Mouse (Mus musculus) embryonic facial prominence, embryonic 11.5 days (tissue): ENCODE data around the gene Tnfaip8l2. TPM values are rescaled to one million over a fixed set of nuclear protein-coding genes. Genes with fewer than 3 reads are reported as not detected.
"Not testable (repeated sequence)": the region's sequence is repeated elsewhere in the genome, so short reads cannot be mapped to it uniquely, and the experiment has no call there.

Experiments used
- ATAC-seq: fragments of 200-750 bp; cut with Nextera tagmentation; replicated peaks from 2 replicates; pipeline ENCODE4 v1.8.0; 2017; ENCODE audit warnings: low read depth; ENCODE audit not compliant: insufficient number of reproducible peaks, low FRiP score, low TSS enrichment
- DNase-seq: peaks from one replicate; pipeline ENCODE4 v3.0.0-alpha.2; 2015; ENCODE audit warnings: low spot score
- H3K27ac ChIP-seq: fragments of 300-500 bp; sonication (generic); replicated peaks from 2 replicates; pipeline ENCODE4 v1.5.1; 2014; ENCODE audit warnings: mild to moderate bottlenecking, low read depth, low read length, control low read depth
- H3K27me3 ChIP-seq: fragments of 300-500 bp; sonication (generic); 2 replicates; pipeline ENCODE4 v1.6.1; 2014; ENCODE audit warnings: mild to moderate bottlenecking, low read length, moderate library complexity, mixed read lengths; ENCODE audit not compliant: control insufficient read depth, insufficient read depth
- H3K36me3 ChIP-seq: fragments of 300-500 bp; sonication (generic); replicated peaks from 2 replicates; pipeline ENCODE4 v1.6.1; 2014; ENCODE audit warnings: low read depth, mild to moderate bottlenecking, low read length, moderate library complexity, mixed read lengths; ENCODE audit not compliant: control insufficient read depth, insufficient read depth
- H3K4me1 ChIP-seq: fragments of 300-500 bp; sonication (generic); 2 replicates; pipeline ENCODE4 v1.6.1; 2014; ENCODE audit warnings: low read length, mixed read lengths; ENCODE audit not compliant: control insufficient read depth, insufficient read depth
- H3K4me2 ChIP-seq: fragments of 300-500 bp; sonication (generic); 2 replicates; pipeline ENCODE4 v1.6.1; 2014; ENCODE audit warnings: low read depth, mild to moderate bottlenecking, control low read depth, low read length, moderate library complexity
- H3K4me3 ChIP-seq: fragments of 300-500 bp; sonication (generic); 2 replicates; pipeline ENCODE4 v1.5.1; 2014; ENCODE audit warnings: low read depth, low read length, control low read depth
- H3K9ac ChIP-seq: fragments of 300-500 bp; sonication (generic); replicated peaks from 2 replicates; pipeline ENCODE4 v1.6.1; 2014; ENCODE audit warnings: mild to moderate bottlenecking, control low read depth, low read length
- H3K9me3 ChIP-seq: fragments of 300-500 bp; sonication (generic); replicated peaks from 2 replicates; pipeline ENCODE4 v1.6.1; 2016; ENCODE audit warnings: mild to moderate bottlenecking, low read length, inconsistent platforms, mixed read lengths; ENCODE audit not compliant: control insufficient read depth
- WGBS: fragments of 180-500 bp; shearing (Covaris S2); extraction: QIAGEN DNeasy Blood & Tissue Kit; methylation state at CpG from one replicate; pipeline ENCODE4 v1.1.7; 2014; 5-methylcytosine and 5-hydroxymethylcytosine counted together
- polyA plus RNA-seq: library from polyadenylated mRNA; unstranded; fragments of >200 nt; fragmentation: Nextera tagmentation; extraction: Ambion mirVana; gene quantifications from 2 replicates; pipeline ENCODE4 v1.2.1, GENCODE M21; 2014

The Tnfaip8l2 gene
- polyA plus RNA-seq, 1 experiment from 2014 or later = 2.0 TPM

GRCm38 (mm10) chr3:95124246-95124645 is 17.9 kb downstream of the Tnfaip8l2 start, which contains the start of gene Tmod4:
Tmod4 (plus strand) TSS chr3:95124476.
- Histone ChIP-seq H3K36me3 (peaks cover 6% of the 10 kb centered on the region), H3K4me1 (no peaks in the 10 kb centered on the region), H3K4me2 (no peak within 1 kb of the TSS), H3K4me3 (no peak within 1 kb of the TSS), H3K27ac (no peak within 1 kb of the TSS), H3K27me3 (no peaks in the 10 kb centered on the region), H3K9me3 (no peaks in the 10 kb centered on the region), H3K9ac (no peak within 1 kb of the TSS; the same call in 1 of the 2 replicates)
- WGBS = 63% methylated on average over 6 of the region's 6 CpGs
- 0 out of 2 replicates have a peak, but pooled peaks have one; percentile 38 for ATAC-seq
- DNase-seq = peak; percentile 46

DNA sequence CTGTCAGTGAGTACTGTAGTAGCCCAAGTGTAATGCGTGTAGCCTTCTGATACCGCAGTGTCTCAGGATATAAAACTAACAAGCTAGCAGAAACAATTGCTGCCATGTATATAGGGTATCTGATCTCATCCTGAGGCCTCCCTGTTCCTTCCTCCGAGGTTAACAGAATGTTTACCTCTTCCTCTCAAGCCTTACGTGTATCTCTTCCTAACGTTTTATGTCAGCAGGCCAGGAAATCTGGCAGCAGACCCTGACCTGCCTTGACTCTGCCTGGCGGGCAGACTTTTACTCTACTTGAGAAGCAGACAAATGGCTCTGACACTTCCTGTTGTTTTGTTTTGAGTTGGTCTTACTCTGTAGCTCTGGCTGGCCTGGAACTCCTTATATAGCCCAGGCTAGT is 20.6 kb downstream of the Tnfaip8l2 start:
- Histone ChIP-seq H3K27ac (no peak overlapping the region), H3K9ac (no peak overlapping the region), H3K27me3 (no peaks in the 10 kb centered on the region), H3K4me3 (no peak overlapping the region), H3K36me3 (peaks cover 7% of the 10 kb centered on the region), H3K4me2 (no peak overlapping the region), H3K4me1 (no peaks in the 10 kb centered on the region), H3K9me3 (no peaks in the 10 kb centered on the region)
- DNase-seq (no peak), ATAC-seq (no peak)
- WGBS = 73% methylated on average over 6 of the region's 6 CpGs

DNA sequence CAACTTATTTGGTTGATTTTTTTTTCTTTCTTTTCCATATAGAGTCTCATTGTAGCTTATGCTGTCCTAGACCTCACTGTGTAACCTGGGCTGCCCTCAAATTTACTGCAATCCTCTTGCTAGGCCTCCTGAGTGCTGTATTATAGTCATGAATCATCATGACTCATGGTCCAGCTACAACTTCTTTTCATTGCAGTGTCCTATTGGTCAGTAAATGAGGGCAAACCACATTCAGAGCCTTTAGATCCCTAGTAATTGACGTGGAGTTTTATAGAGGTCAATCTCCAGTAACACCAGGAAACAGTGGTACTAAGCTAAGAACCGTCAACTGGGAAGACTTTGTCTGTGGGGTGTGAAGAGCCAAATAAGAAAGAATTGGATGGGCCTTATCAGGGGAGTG is 24.4 kb downstream of the Tnfaip8l2 start:
- WGBS = 87% methylated on average over 2 of the region's 2 CpGs
- ATAC-seq (no peak), DNase-seq (no peak)
- no peak overlapping the region for H3K4me3 ChIP-seq
- no peak overlapping the region for H3K9ac ChIP-seq
- H3K27me3 ChIP-seq = no peaks in the 10 kb centered on the region
- no peaks in the 10 kb centered on the region for H3K4me1 ChIP-seq
- no peak overlapping the region for H3K4me2 ChIP-seq
- peaks cover 7% of the 10 kb centered on the region for H3K36me3 ChIP-seq
- no peak overlapping the region for H3K27ac ChIP-seq
- no peaks in the 10 kb centered on the region for H3K9me3 ChIP-seq

DNA sequence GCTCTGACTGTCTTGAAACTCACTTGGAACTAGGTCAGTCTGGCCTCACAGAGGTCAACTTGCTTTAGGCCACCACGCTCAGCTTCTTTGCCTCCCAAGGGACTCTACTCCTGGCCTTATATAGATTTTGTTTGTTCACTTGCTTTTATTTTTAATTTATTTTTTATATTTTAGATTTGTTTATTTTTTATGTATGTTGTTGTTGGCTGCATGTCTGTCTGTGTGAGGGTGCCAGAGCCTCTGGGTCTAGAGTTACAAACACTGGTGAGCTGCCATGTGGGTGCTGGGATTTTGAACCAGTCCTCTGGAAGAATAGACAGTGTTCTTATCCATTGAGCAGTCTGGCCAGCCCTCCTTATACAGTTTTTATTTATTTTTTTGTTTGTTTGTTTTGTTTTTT is 29.4 kb downstream of the Tnfaip8l2 start:
- no peak for ATAC-seq
- H3K9me3 ChIP-seq = no peaks in the 10 kb centered on the region
- no peak overlapping the region for H3K4me3 ChIP-seq
- H3K36me3 ChIP-seq = no peaks in the 10 kb centered on the region; the same call in 1 of the 2 replicates
- no peaks in the 10 kb centered on the region for H3K4me1 ChIP-seq
- no peaks in the 10 kb centered on the region for H3K27me3 ChIP-seq
- H3K4me2 ChIP-seq = no peak overlapping the region
- WGBS = 84% methylated on average over 1 of the region's 1 CpGs
- no peak overlapping the region for H3K27ac ChIP-seq
- no peak overlapping the region for H3K9ac ChIP-seq
- no peak for DNase-seq

GRCm38 (mm10) chr3:95110911-95111726 is 31.0 kb downstream of the Tnfaip8l2 start, which contains the start of gene Vps72:
Vps72 (plus strand) TSS chr3:95111022.
- H3K4me3 ChIP-seq = peak within 1 kb of the TSS; percentile 58
- WGBS = 1% methylated on average over 54 of the region's 54 CpGs
- H3K27me3 ChIP-seq = no peaks in the 10 kb centered on the region
- peak within 1 kb of the TSS; percentile 78 for H3K9ac ChIP-seq
- H3K9me3 ChIP-seq = no peaks in the 10 kb centered on the region
- DNase-seq (peak; percentile 94), ATAC-seq (peak; percentile 51)
- peak within 1 kb of the TSS; percentile 27 for H3K4me2 ChIP-seq
- H3K36me3 ChIP-seq = no peaks in the 10 kb centered on the region; the same call in 1 of the 2 replicates
- no peaks in the 10 kb centered on the region for H3K4me1 ChIP-seq
- H3K27ac ChIP-seq = peak within 1 kb of the TSS; percentile 74

- DNase-seq (no peak), ATAC-seq (no peak)
- H3K4me3 ChIP-seq = no peak overlapping the region
- H3K36me3 ChIP-seq = no peaks in the 10 kb centered on the region
- H3K4me1 ChIP-seq = no peaks in the 10 kb centered on the region
- H3K27ac ChIP-seq = no peak overlapping the region
- H3K9ac ChIP-seq = no peak overlapping the region
- WGBS = 65% methylated on average over 2 of the region's 2 CpGs
- H3K4me2 ChIP-seq = no peak overlapping the region
- H3K9me3 ChIP-seq = no peaks in the 10 kb centered on the region
- no peaks in the 10 kb centered on the region for H3K27me3 ChIP-seq
Measured at GRCm38 (mm10) chr3:95107898-95108297, 34.3 kb downstream of the Tnfaip8l2 start.

- DNase-seq, H3K9ac ChIP-seq, H3K27ac ChIP-seq, H3K4me1 ChIP-seq, H3K9me3 ChIP-seq, ATAC-seq, H3K4me2 ChIP-seq, H3K36me3 ChIP-seq, H3K27me3 ChIP-seq: not testable (repeated sequence)
- peak overlapping the region; percentile 88 for H3K4me3 ChIP-seq
Measured at GRCm38 (mm10) chr3:95107308-95107707, 34.9 kb downstream of the Tnfaip8l2 start.

- Histone ChIP-seq H3K4me2 (peak within 1 kb of the TSS; percentile 50), H3K4me3 (peak within 1 kb of the TSS; percentile 88), H3K9me3 (no peaks in the 10 kb centered on the region), H3K27ac (peak within 1 kb of the TSS; percentile 42), H3K27me3 (no peaks in the 10 kb centered on the region), H3K9ac (peak within 1 kb of the TSS; percentile 87), H3K4me1 (no peaks in the 10 kb centered on the region), H3K36me3 (no peaks in the 10 kb centered on the region)
- peak; percentile 99 for DNase-seq
- ATAC-seq = peak; percentile 84
- under 1% methylated on average over 51 of the region's 51 CpGs for WGBS
Measured at GRCm38 (mm10) chr3:95106338-95107117, 35.6 kb downstream of the Tnfaip8l2 start, which contains the start of gene Pip5k1a. Pip5k1a (minus strand) TSS chr3:95106930.
